Mouse (Mus musculus) monocyte, adult 2 months (primary cell): Measurements from ENCODE around the gene Depdc5.
"Not testable (repeated sequence)": the region's sequence is repeated elsewhere in the genome, so short reads cannot be mapped to it uniquely, and the experiment has no call there.

Source experiments
- DNase-seq, 2 experiments: peaks; one replicate each; pipeline ENCODE4 v3.0.0; 2022; ENCODE audit warnings: low spot score in 2 of 2, low read depth in 1 of 2

The Depdc5 gene

GRCm38 (mm10) chr5:32863253-32864228 lies at the start of gene Depdc5:
Depdc5 (plus strand) TSS chr5:32863701.
- peak; percentile 86 for DNase-seq

GRCm38 (mm10) chr5:32815396-32815795 lies 48.1 kb upstream of the Depdc5 start:
- DNase-seq = no peak

GRCm38 (mm10) chr5:32820471-32820870 lies 43.0 kb upstream of the Depdc5 start:
- DNase-seq = no peak

- no peak for DNase-seq
Measured at GRCm38 (mm10) chr5:32827009-32827408, 36.5 kb upstream of the Depdc5 start, which contains the start of gene Gm20671. Gm20671 (minus strand) TSS chr5:32827109.

- not testable (repeated sequence) for DNase-seq
Measured at GRCm38 (mm10) chr5:32828766-32829165, 34.7 kb upstream of the Depdc5 start.

- DNase-seq = no peak
Measured at GRCm38 (mm10) chr5:32830054-32830453, 33.4 kb upstream of the Depdc5 start.

GRCm38 (mm10) chr5:32834497-32834896 lies 29.0 kb upstream of the Depdc5 start:
- DNase-seq = no peak

GRCm38 (mm10) chr5:32836976-32837375 lies 26.5 kb upstream of the Depdc5 start:
- no peak for DNase-seq

GRCm38 (mm10) chr5:32840029-32840428 lies 23.5 kb upstream of the Depdc5 start:
- no peak for DNase-seq

- no peak for DNase-seq
Measured at GRCm38 (mm10) chr5:32849178-32849577, 14.3 kb upstream of the Depdc5 start.

- DNase-seq = not testable (repeated sequence)
Measured at GRCm38 (mm10) chr5:32849580-32849979, 13.9 kb upstream of the Depdc5 start.

GRCm38 (mm10) chr5:32852026-32852425 lies 11.5 kb upstream of the Depdc5 start:
- no peak for DNase-seq

GRCm38 (mm10) chr5:32853731-32854507 lies 9.6 kb upstream of the Depdc5 start, which contains the start of gene Prr14l:
Prr14l (minus strand) TSS chr5:32854256.
- DNase-seq = peak; percentile 96 to 99

- no peak for DNase-seq
Measured at GRCm38 (mm10) chr5:32854818-32855217, 8.7 kb upstream of the Depdc5 start.

- DNase-seq = not testable (repeated sequence)
Measured at GRCm38 (mm10) chr5:32855274-32855673, 8.2 kb upstream of the Depdc5 start.

GRCm38 (mm10) chr5:32857781-32858220 lies 5.7 kb upstream of the Depdc5 start:
- DNase-seq = no peak

- DNase-seq = no peak
Measured at GRCm38 (mm10) chr5:32861082-32861481, 2.4 kb upstream of the Depdc5 start.

- no peak for DNase-seq
Measured at GRCm38 (mm10) chr5:32862469-32863132, 900 bp upstream of the Depdc5 start.

- no peak for DNase-seq
Measured at GRCm38 (mm10) chr5:32869389-32870024, 6.0 kb downstream of the Depdc5 start.

GRCm38 (mm10) chr5:32872346-32872745 lies 8.8 kb downstream of the Depdc5 start:
- no peak for DNase-seq

- DNase-seq = no peak
Measured at GRCm38 (mm10) chr5:32886739-32887138, 23.2 kb downstream of the Depdc5 start.
